In the genomic region with DNA sequence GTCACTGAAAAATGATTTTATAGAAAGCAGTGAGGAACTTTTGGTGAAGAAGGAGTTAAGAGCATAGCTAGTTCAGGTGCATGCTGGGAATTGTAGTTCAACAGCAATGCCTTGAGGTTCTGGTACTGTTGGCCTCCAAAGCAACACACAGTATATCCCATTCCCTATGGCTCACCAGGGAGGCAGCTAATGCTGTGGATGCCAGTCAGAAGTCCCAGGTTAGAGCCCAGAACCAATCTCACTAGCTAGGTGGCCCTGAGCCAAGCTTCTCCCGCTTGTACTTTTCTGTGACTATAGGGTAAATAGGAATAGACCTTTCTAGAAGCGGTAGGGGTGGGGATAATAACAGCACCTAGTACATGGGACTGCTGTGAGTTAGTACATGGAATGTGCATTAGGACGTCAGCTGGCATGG, we compare ENCODE assay signal across 9 mouse cellular contexts. TPM values are rescaled to one million over a fixed set of nuclear protein-coding genes. Genes with fewer than 3 reads are reported as not detected.
DNase-seq lines count a peak whose midpoint lies in the region; ATAC-seq and TF ChIP-seq lines count a peak whose summit lies in the region.
"Had no signal": no experiment of that assay in that cellular context is flagged by ENCODE, and none has a peak within 500 bp of the region (broad histone marks: within the 10 kb centered on the region; RNA-seq: fewer than 3 reads in every experiment).

No protein-coding gene starts in this region.

- no peaks in the 10 kb centered on the region for H3K9me3 ChIP-seq in midbrain, embryonic 14.5 days (ENCODE audit: control insufficient read depth, low read length)

- no peaks in the 10 kb centered on the region for H3K27me3 ChIP-seq in midbrain, embryonic 14.5 days (ENCODE audit: control insufficient read depth, insufficient read depth, low read length)

- no peak for ATAC-seq in midbrain, embryonic 14.5 days (ENCODE audit: low FRiP score, low TSS enrichment)
- ATAC-seq in inflammation-experienced regulatory T-cells, adult 6 months, result no peak
- ATAC-seq: Patski had no signal

- peak; percentile 50 for DNase-seq in layer of hippocampus, adult 11-12 months (ENCODE audit: low spot score)
- DNase-seq in layer of hippocampus, adult 18-20 months (ENCODE audit: low spot score in 2 of 2), result no peak
- peak; percentile 63 for DNase-seq in brain, embryonic 14.5 days (ENCODE audit: low read depth)
- DNase-seq in cerebellum, adult 9-11 months, result peak; percentile 78
- DNase-seq in midbrain, embryonic 14.5 days, result peak; percentile 61
- no peak for DNase-seq in lung, adult 2 months

- TF ChIP-seq CTCF in brain, embryonic 14.5 days (IDR thresholded peaks at IDR 0.05; ENCODE audit: borderline replicate concordance, extremely low read depth, insufficient read depth, insufficient read length), result no peak
- TF ChIP-seq CTCF in lung, adult 2 months (IDR thresholded peaks at IDR 0.05; ENCODE audit: insufficient read depth, low read length), result no peak

- no peak overlapping the region for H3K4me2 ChIP-seq in midbrain, embryonic 14.5 days (ENCODE audit: low read length)

- 0 out of 2 replicates have a peak, but pooled peaks cover 1% of the 10 kb centered on the region for H3K4me1 ChIP-seq in midbrain, embryonic 14.5 days (ENCODE audit: control insufficient read depth, insufficient read depth, low read length)
- H3K4me1 ChIP-seq in lung, adult 2 months (ENCODE audit: control insufficient read depth, insufficient read depth, low read length), result no peaks in the 10 kb centered on the region

- no peak for TF ChIP-seq POLR2A in brain, embryonic 14.5 days (IDR thresholded peaks at IDR 0.05; ENCODE audit: borderline replicate concordance, extremely low read depth, insufficient read depth, insufficient read length, poor library complexity, severe bottlenecking)
- no peak for TF ChIP-seq POLR2A in lung, adult 2 months (IDR thresholded peaks at IDR 0.05; ENCODE audit: borderline replicate concordance, extremely low read depth, low read depth, low read length)

- no peak overlapping the region for H3K4me3 ChIP-seq in midbrain, embryonic 14.5 days (replicated peaks; ENCODE audit: low read depth, low read length)
- H3K4me3 ChIP-seq in lung, adult 2 months (replicated peaks; ENCODE audit: extremely low read depth, low read depth, low read length), result no peak overlapping the region

- no peak overlapping the region for H3K27ac ChIP-seq in midbrain, embryonic 14.5 days (replicated peaks; ENCODE audit: low read depth, low read length)

- no peak overlapping the region for H3K9ac ChIP-seq in midbrain, embryonic 14.5 days (replicated peaks; ENCODE audit: low read length)

- no peaks in the 10 kb centered on the region for H3K36me3 ChIP-seq in midbrain, embryonic 14.5 days (ENCODE audit: control insufficient read depth, insufficient read depth, low read length)

- WGBS in midbrain, embryonic 14.5 days, result 85% methylated on average over 3 of the region's 3 CpGs
- 61% methylated on average over 3 of the region's 3 CpGs for WGBS in lung, adult 2 months

RNA-seq across cellular contexts. Expression of a gene that starts 5.7 kb away (rescaled TPM):
- 100 to 1,000 TPM; 169 to 170 TPM for total RNA-seq in layer of hippocampus, adult 18-20 months (2021)
- polyA plus RNA-seq in brain, embryonic 14.5 days (2012; rRNA removed), result 9.0 and 11.4 TPM in 2 replicates
- polyA plus RNA-seq in midbrain, embryonic 14.5 days (2014; fragmentation: Nextera tagmentation; extraction: Ambion mirVana), result 15.0 and 15.1 TPM in 2 replicates
- polyA plus RNA-seq in inflammation-experienced regulatory T-cells, adult 6 months (2017; shearing (Covaris generic)), result under 1 TPM in 1 of 3 experiments, not detected in 2; 0.30 TPM
- polyA plus RNA-seq in lung, adult 2 months (2012; rRNA removed), result 0.12 and 0.25 TPM in 2 replicates
- total RNA-seq: hematopoietic stem cell, adult 5-6 weeks had no signal

RNA-seq across cellular contexts. Expression of a gene that starts 34.7 kb away (rescaled TPM):
- 10 to 100 TPM; 17.5 to 18.1 TPM for total RNA-seq in layer of hippocampus, adult 18-20 months (2021)
- 24.4 and 25.6 TPM in 2 replicates for polyA plus RNA-seq in brain, embryonic 14.5 days (2012; rRNA removed)
- polyA plus RNA-seq in midbrain, embryonic 14.5 days (2014; fragmentation: Nextera tagmentation; extraction: Ambion mirVana), result 40.3 and 41.0 TPM in 2 replicates
- polyA plus RNA-seq in inflammation-experienced regulatory T-cells, adult 6 months (2017; shearing (Covaris generic)), result 10 to 100 TPM; 20.0 to 34.9 (median 33.3) TPM
- polyA plus RNA-seq in lung, adult 2 months (2012; rRNA removed), result 3.1 and 4.5 TPM in 2 replicates

Comparison
In these comparisons a context has a peak if more than half of its experiments do, and no peak if none do; other contexts are left out.
1. DNase-seq: peak in layer of hippocampus, adult 11-12 months (single experiment), brain, embryonic 14.5 days (single experiment), cerebellum, adult 9-11 months (single experiment) and midbrain, embryonic 14.5 days (single experiment); none in layer of hippocampus, adult 18-20 months (0 of 2) and lung, adult 2 months (single experiment).